Mouse (Mus musculus) heart, embryonic 15.5 days (tissue): ENCODE data around the gene Nrp2. TPM values are rescaled to one million over a fixed set of nuclear protein-coding genes. Genes with fewer than 3 reads are reported as not detected.

Experiments used
- ATAC-seq: fragments of 200-750 bp; cut with Nextera tagmentation; replicated peaks from 2 replicates; pipeline ENCODE4 v1.8.0; 2017; ENCODE audit warnings: low read depth, moderate TSS enrichment; ENCODE audit not compliant: insufficient number of reproducible peaks, insufficient read depth, low FRiP score
- H3K27ac ChIP-seq: fragments of 300-500 bp; sonication (generic); 2 replicates; pipeline ENCODE4 v1.5.1; 2015; ENCODE audit warnings: mild to moderate bottlenecking, inconsistent platforms
- H3K27me3 ChIP-seq: fragments of 300-500 bp; sonication (generic); 2 replicates; pipeline ENCODE4 v1.6.1; 2015; ENCODE audit warnings: inconsistent platforms
- H3K36me3 ChIP-seq: fragments of 300-500 bp; sonication (generic); 2 replicates; pipeline ENCODE4 v1.6.1; 2015; ENCODE audit warnings: mild to moderate bottlenecking, inconsistent platforms
- H3K4me1 ChIP-seq: fragments of 300-500 bp; sonication (generic); replicated peaks from 2 replicates; pipeline ENCODE4 v1.6.1; 2015; ENCODE audit warnings: inconsistent platforms
- H3K4me2 ChIP-seq: fragments of 300-500 bp; sonication (generic); 2 replicates; pipeline ENCODE4 v1.6.1; 2015; ENCODE audit warnings: inconsistent platforms, mild to moderate bottlenecking, moderate library complexity
- H3K4me3 ChIP-seq: fragments of 300-500 bp; sonication (generic); 2 replicates; pipeline ENCODE4 v1.5.1; 2015; ENCODE audit warnings: mild to moderate bottlenecking, inconsistent platforms
- H3K9ac ChIP-seq: fragments of 300-500 bp; sonication (generic); 2 replicates; pipeline ENCODE4 v1.6.1; 2015; ENCODE audit warnings: mild to moderate bottlenecking, inconsistent platforms
- H3K9me3 ChIP-seq: fragments of 300-500 bp; sonication (generic); replicated peaks from 2 replicates; pipeline ENCODE4 v1.6.1; 2016; ENCODE audit warnings: inconsistent platforms
- WGBS: fragments of 180-500 bp; shearing (Covaris S2); methylation state at CpG from one replicate; pipeline ENCODE4 v1.1.7; 2015; ENCODE audit warnings: mixed read lengths; 5-methylcytosine and 5-hydroxymethylcytosine counted together
- polyA plus RNA-seq: library from polyadenylated mRNA; unstranded; fragments of >200 nt; fragmentation: Nextera tagmentation; extraction: Ambion mirVana; gene quantifications from 2 replicates; pipeline ENCODE4 v1.2.1, GENCODE M21; 2015

Nrp2 gene
- polyA plus RNA-seq, 1 experiment from 2014 or later, result 7.5 TPM

GRCm38 (mm10) chr1:62687511-62687910 lies 15.6 kb upstream of the Nrp2 start:
- Histone ChIP-seq H3K27me3 (no peaks in the 10 kb centered on the region), H3K9me3 (no peaks in the 10 kb centered on the region), H3K27ac (no peak overlapping the region), H3K4me1 (peaks cover 2% of the 10 kb centered on the region; the same call in 1 of the 2 replicates), H3K4me3 (no peak overlapping the region), H3K4me2 (no peak overlapping the region), H3K36me3 (no peaks in the 10 kb centered on the region), H3K9ac (no peak overlapping the region)
- 74% methylated on average over 8 of the region's 8 CpGs for WGBS
- ATAC-seq, result no peak

DNA sequence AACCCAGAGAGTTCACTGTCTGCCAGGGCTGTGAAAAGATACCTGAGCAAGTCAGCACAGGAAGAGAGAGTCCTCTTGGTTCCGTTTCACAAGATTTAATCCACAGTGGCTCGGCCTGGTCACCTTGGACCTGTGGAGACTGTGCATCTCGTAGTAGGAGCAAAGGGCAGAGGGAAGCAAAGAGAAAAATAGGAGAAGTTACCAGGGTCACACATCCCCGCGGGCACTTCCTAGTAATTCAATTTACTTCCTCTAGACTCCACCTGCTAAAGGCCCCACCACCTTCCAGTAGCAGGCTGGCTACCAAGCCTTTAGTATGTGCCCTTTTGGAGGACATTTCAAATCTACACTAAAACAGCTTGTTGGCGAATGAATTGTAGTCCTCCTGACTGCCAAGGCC lies 11.9 kb upstream of the Nrp2 start:
- H3K36me3 ChIP-seq, result no peaks in the 10 kb centered on the region
- ATAC-seq, result no peak
- no peaks in the 10 kb centered on the region for H3K4me1 ChIP-seq
- no peaks in the 10 kb centered on the region for H3K9me3 ChIP-seq
- H3K27me3 ChIP-seq, result no peaks in the 10 kb centered on the region
- H3K4me3 ChIP-seq, result no peak overlapping the region
- H3K9ac ChIP-seq, result no peak overlapping the region
- H3K27ac ChIP-seq, result no peak overlapping the region
- no peak overlapping the region for H3K4me2 ChIP-seq
- WGBS, result 80% methylated on average over 6 of the region's 6 CpGs

GRCm38 (mm10) chr1:62696312-62696982 lies 6.6 kb upstream of the Nrp2 start:
- 46% methylated on average over 6 of the region's 6 CpGs for WGBS
- Histone ChIP-seq H3K27ac (no peak overlapping the region), H3K4me3 (no peak overlapping the region)

DNA sequence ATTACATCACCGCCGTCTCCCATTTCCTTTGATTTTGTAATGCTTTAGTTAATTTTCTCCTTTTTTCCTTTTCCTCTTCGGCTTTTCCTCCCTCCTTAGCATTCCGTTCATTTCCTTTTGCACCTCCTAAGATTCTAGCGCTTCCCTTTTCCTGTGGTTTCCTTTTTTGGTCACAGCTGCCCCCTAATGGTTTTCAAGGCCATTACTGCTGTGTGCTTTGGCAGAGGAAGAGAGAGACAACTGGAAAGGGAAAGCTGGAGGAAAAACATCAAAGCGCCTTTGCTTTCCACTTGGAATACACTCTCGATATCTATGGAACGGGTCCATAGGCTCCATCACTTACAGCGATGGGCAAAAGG lies 6.1 kb upstream of the Nrp2 start:
- Histone ChIP-seq H3K4me2 (peak overlapping the region; percentile 47), H3K4me1 (peaks cover 9% of the 10 kb centered on the region), H3K36me3 (no peaks in the 10 kb centered on the region), H3K9ac (no peak overlapping the region), H3K27me3 (peaks cover 6% of the 10 kb centered on the region; the same call in 1 of the 2 replicates), H3K4me3 (no peak overlapping the region), H3K9me3 (no peaks in the 10 kb centered on the region), H3K27ac (no peak overlapping the region)
- ATAC-seq, result no peak
- 9% methylated on average over 9 of the region's 9 CpGs for WGBS

More at GRCm38 (mm10) chr1:62696312-62696982, 6.6 kb upstream of the Nrp2 start:
- H3K36me3 ChIP-seq, result no peaks in the 10 kb centered on the region
- no peaks in the 10 kb centered on the region for H3K9me3 ChIP-seq
- H3K4me2 ChIP-seq, result peak overlapping the region; percentile 47
- H3K27me3 ChIP-seq, result peaks cover 3% of the 10 kb centered on the region; the same call in 1 of the 2 replicates
- ATAC-seq, result no peak
- H3K4me1 ChIP-seq, result peaks cover 9% of the 10 kb centered on the region
- no peak overlapping the region for H3K9ac ChIP-seq

DNA sequence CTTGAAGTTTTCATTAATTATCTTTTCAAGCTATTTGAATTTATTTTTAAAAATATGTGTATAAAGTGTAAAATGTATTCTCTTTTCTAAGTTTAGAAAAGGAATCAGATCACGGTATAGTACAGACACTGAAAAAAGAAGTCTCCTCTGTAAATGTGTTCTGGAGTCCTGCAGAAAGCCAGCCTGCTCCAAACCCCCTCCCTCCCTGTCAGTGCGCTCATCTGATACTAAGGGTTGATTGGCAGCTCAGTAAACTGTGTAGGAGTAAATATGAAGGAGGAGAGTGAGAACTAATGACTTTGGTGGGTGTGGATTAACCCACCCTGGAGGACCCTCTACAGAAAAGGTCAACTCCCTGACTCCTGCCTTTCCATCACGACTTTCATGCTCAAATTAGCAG lies 5.7 kb upstream of the Nrp2 start:
- WGBS, result 52% methylated on average over 3 of the region's 3 CpGs
- Histone ChIP-seq H3K9me3 (no peaks in the 10 kb centered on the region), H3K9ac (no peak overlapping the region), H3K4me1 (peaks cover 11% of the 10 kb centered on the region), H3K4me2 (no peak overlapping the region), H3K36me3 (no peaks in the 10 kb centered on the region), H3K4me3 (no peak overlapping the region), H3K27me3 (peaks cover 6% of the 10 kb centered on the region; the same call in 1 of the 2 replicates), H3K27ac (no peak overlapping the region)
- no peak for ATAC-seq

DNA sequence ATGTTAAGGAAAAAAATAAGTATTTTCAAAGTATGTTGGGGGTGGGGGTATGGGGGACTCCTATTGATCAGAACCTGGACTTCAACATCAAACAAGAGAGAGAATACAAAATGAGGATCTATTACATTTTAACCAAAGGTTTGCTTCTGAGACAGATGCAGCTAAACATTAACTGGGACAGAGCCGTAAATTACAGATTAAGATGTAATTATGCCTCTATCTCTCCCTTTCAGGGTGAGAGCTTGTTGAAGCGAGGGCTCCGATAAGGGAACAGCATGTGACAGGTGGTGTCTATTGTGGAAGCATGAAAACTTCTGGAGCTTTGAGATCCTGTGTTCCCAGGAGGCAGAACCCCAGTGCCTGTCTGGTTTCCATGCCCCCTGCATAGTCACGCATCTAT lies 3.3 kb upstream of the Nrp2 start:
- Histone ChIP-seq H3K4me1 (peaks cover 16% of the 10 kb centered on the region), H3K9me3 (no peaks in the 10 kb centered on the region), H3K9ac (no peak overlapping the region), H3K4me2 (no peak overlapping the region), H3K36me3 (no peaks in the 10 kb centered on the region), H3K27me3 (peaks cover 9% of the 10 kb centered on the region), H3K27ac (no peak overlapping the region), H3K4me3 (no peak overlapping the region)
- WGBS, result 74% methylated on average over 4 of the region's 4 CpGs
- no peak for ATAC-seq

- H3K27ac ChIP-seq, result no peak overlapping the region
- ATAC-seq, result peak; percentile 28
- no peak overlapping the region for H3K4me2 ChIP-seq
- H3K4me3 ChIP-seq, result no peak overlapping the region
- H3K9ac ChIP-seq, result no peak overlapping the region
- H3K36me3 ChIP-seq, result no peaks in the 10 kb centered on the region
- H3K4me1 ChIP-seq, result peaks cover 30% of the 10 kb centered on the region
- WGBS, result 36% methylated on average over 10 of the region's 10 CpGs
- peaks cover 20% of the 10 kb centered on the region for H3K27me3 ChIP-seq
- H3K9me3 ChIP-seq, result no peaks in the 10 kb centered on the region
Observed at GRCm38 (mm10) chr1:62701065-62701921, 1.8 kb upstream of the Nrp2 start.

- WGBS, result under 1% methylated on average over 25 of the region's 25 CpGs
- no peaks in the 10 kb centered on the region for H3K36me3 ChIP-seq
- peak overlapping the region; percentile 51 for H3K27ac ChIP-seq
- peaks cover 20% of the 10 kb centered on the region for H3K27me3 ChIP-seq
- H3K9ac ChIP-seq, result peak overlapping the region; percentile 70
- H3K4me2 ChIP-seq, result peak overlapping the region; percentile 99
- ATAC-seq, result no peak
- no peaks in the 10 kb centered on the region for H3K9me3 ChIP-seq
- H3K4me1 ChIP-seq, result peaks cover 30% of the 10 kb centered on the region
- H3K4me3 ChIP-seq, result peak overlapping the region; percentile 70
Observed at GRCm38 (mm10) chr1:62702743-62703142, 342 bp upstream of the Nrp2 start.

- WGBS, result 18% methylated on average over 9 of the region's 9 CpGs
- Histone ChIP-seq H3K4me1 (peaks cover 36% of the 10 kb centered on the region), H3K27me3 (peaks cover 20% of the 10 kb centered on the region), H3K9me3 (no peaks in the 10 kb centered on the region), H3K9ac (peak overlapping the region; percentile 70), H3K4me2 (peak overlapping the region; percentile 99), H3K4me3 (peak overlapping the region; percentile 70), H3K27ac (0 out of 2 replicates have a peak overlapping the region, but pooled peaks have one; percentile 5), H3K36me3 (no peaks in the 10 kb centered on the region)
- no peak for ATAC-seq
Observed at GRCm38 (mm10) chr1:62704117-62704888, 1.2 kb downstream of the Nrp2 start.

GRCm38 (mm10) chr1:62704889-62705516 lies 1.9 kb downstream of the Nrp2 start:
- H3K9ac ChIP-seq, result peak overlapping the region; percentile 15
- H3K4me1 ChIP-seq, result peaks cover 38% of the 10 kb centered on the region
- H3K27ac ChIP-seq, result no peak overlapping the region
- no peaks in the 10 kb centered on the region for H3K36me3 ChIP-seq
- ATAC-seq, result no peak
- peaks cover 20% of the 10 kb centered on the region for H3K27me3 ChIP-seq
- 22% methylated on average over 16 of the region's 16 CpGs for WGBS
- H3K4me3 ChIP-seq, result peak overlapping the region; percentile 70
- no peaks in the 10 kb centered on the region for H3K9me3 ChIP-seq
- H3K4me2 ChIP-seq, result peak overlapping the region; percentile 99
